Mouse (Mus musculus): ENCODE results near the gene Bsn.

GRCm38 (mm10) chr9:108234682-108235081 is 44.5 kb upstream of the Bsn start:
- no peak for TF ChIP-seq CTCF (IDR thresholded peaks at IDR 0.05; ENCODE audit: low read depth, low read length)
- TF ChIP-seq POLR2A (IDR thresholded peaks at IDR 0.05; ENCODE audit: extremely low read depth, insufficient read depth, low read length) = no peak
